Comparison of ENCODE assay signal across 27 mouse cellular contexts in genomic region chr19:18881162-18881561, GRCm38 (mm10).
DNase-seq lines count a peak whose midpoint lies in the region; ATAC-seq lines count a peak whose summit lies in the region.
"Had no signal": no experiment of that assay in that cellular context is flagged by ENCODE, and none has a peak within 500 bp of the region (broad histone marks: within the 10 kb centered on the region; RNA-seq: fewer than 3 reads in every experiment).

No protein-coding gene starts in this region.

- H3K4me2 ChIP-seq in forebrain, embryonic 13.5 days = no peak overlapping the region
- no peak overlapping the region for H3K4me2 ChIP-seq in hindbrain, embryonic 12.5 days (replicated peaks)
- H3K4me2 ChIP-seq in hindbrain, embryonic 11.5 days (replicated peaks; ENCODE audit: low read depth, low read length) = no peak overlapping the region
- no peak overlapping the region for H3K4me2 ChIP-seq in neural tube, embryonic 12.5 days (replicated peaks)
- H3K4me2 ChIP-seq: embryonic facial prominence, embryonic 12.5 days; embryonic facial prominence, embryonic 15.5 days; heart, embryonic 13.5 days; hindbrain, embryonic 14.5 days had no signal

- no peaks in the 10 kb centered on the region for H3K27me3 ChIP-seq in forebrain, embryonic 13.5 days
- H3K27me3 ChIP-seq in forebrain, embryonic 10.5 days (ENCODE audit: poor library complexity, severe bottlenecking) = no peaks in the 10 kb centered on the region; the same call in 1 of the 2 replicates
- no peaks in the 10 kb centered on the region for H3K27me3 ChIP-seq in hindbrain, embryonic 12.5 days
- no peaks in the 10 kb centered on the region for H3K27me3 ChIP-seq in hindbrain, embryonic 11.5 days (ENCODE audit: control insufficient read depth, insufficient read depth, low read length)
- no peaks in the 10 kb centered on the region for H3K27me3 ChIP-seq in neural tube, embryonic 12.5 days (replicated peaks)
- H3K27me3 ChIP-seq: embryonic facial prominence, embryonic 12.5 days; embryonic facial prominence, embryonic 15.5 days; heart, embryonic 13.5 days had no signal

- no peaks in the 10 kb centered on the region for H3K4me1 ChIP-seq in forebrain, embryonic 13.5 days
- peaks cover 6% of the 10 kb centered on the region for H3K4me1 ChIP-seq in forebrain, embryonic 10.5 days
- H3K4me1 ChIP-seq in hindbrain, embryonic 12.5 days = no peaks in the 10 kb centered on the region
- H3K4me1 ChIP-seq in hindbrain, embryonic 11.5 days (replicated peaks; ENCODE audit: control insufficient read depth, insufficient read depth, low read length) = no peaks in the 10 kb centered on the region
- no peaks in the 10 kb centered on the region for H3K4me1 ChIP-seq in neural tube, embryonic 12.5 days
- H3K4me1 ChIP-seq: embryonic facial prominence, embryonic 12.5 days; embryonic facial prominence, embryonic 15.5 days; heart, embryonic 10.5 days; heart, embryonic 13.5 days had no signal

- no peak overlapping the region for H3K4me3 ChIP-seq in forebrain, embryonic 13.5 days
- no peak overlapping the region for H3K4me3 ChIP-seq in forebrain, embryonic 10.5 days
- no peak overlapping the region for H3K4me3 ChIP-seq in hindbrain, embryonic 12.5 days
- H3K4me3 ChIP-seq in hindbrain, embryonic 11.5 days (ENCODE audit: low read depth, low read length) = no peak overlapping the region
- no peak overlapping the region for H3K4me3 ChIP-seq in neural tube, embryonic 12.5 days
- H3K4me3 ChIP-seq: embryonic facial prominence, embryonic 12.5 days; embryonic facial prominence, embryonic 15.5 days; gastrocnemius, adult 2 months; heart, adult 2 months; heart, embryonic 10.5 days; heart, embryonic 13.5 days had no signal

- DNase-seq in forebrain, embryonic 10.5 days (ENCODE audit: extremely low spot score, low spot score) = no peak
- no peak for DNase-seq in hindbrain, embryonic 11.5 days (ENCODE audit: low spot score)
- no peak for DNase-seq in neural tube, embryonic 10.5 days (ENCODE audit: extremely low spot score, low spot score)
- DNase-seq in heart, adult 18-20 months = no peak
- DNase-seq: adrenal gland, adult 2 months; adrenal gland, postnatal 14 days; cerebellum, adult 11-12 months; cerebellum, adult 8-10 months; cerebellum, postnatal 10 days; cerebellum, postnatal 36 days; forebrain, postnatal 0 days; gastrocnemius, adult 2 months; gastrocnemius, postnatal 14 days; heart, adult 2 months; heart, postnatal 14 days; heart, postnatal 4 days; kidney, adult 2 months had no signal

- H3K27ac ChIP-seq in forebrain, embryonic 13.5 days = no peak overlapping the region
- no peak overlapping the region for H3K27ac ChIP-seq in forebrain, embryonic 10.5 days
- no peak overlapping the region for H3K27ac ChIP-seq in hindbrain, embryonic 12.5 days
- no peak overlapping the region for H3K27ac ChIP-seq in hindbrain, embryonic 11.5 days (ENCODE audit: low read depth, low read length)
- no peak overlapping the region for H3K27ac ChIP-seq in neural tube, embryonic 12.5 days
- H3K27ac ChIP-seq: embryonic facial prominence, embryonic 12.5 days; embryonic facial prominence, embryonic 15.5 days; gastrocnemius, adult 2 months; heart, adult 2 months; heart, embryonic 10.5 days; heart, embryonic 13.5 days; hindbrain, embryonic 14.5 days had no signal

- H3K36me3 ChIP-seq in forebrain, embryonic 13.5 days (ENCODE audit: poor library complexity, severe bottlenecking) = no peaks in the 10 kb centered on the region
- no peaks in the 10 kb centered on the region for H3K36me3 ChIP-seq in forebrain, embryonic 10.5 days (replicated peaks)
- H3K36me3 ChIP-seq in hindbrain, embryonic 12.5 days = no peaks in the 10 kb centered on the region
- no peaks in the 10 kb centered on the region for H3K36me3 ChIP-seq in hindbrain, embryonic 11.5 days (ENCODE audit: control insufficient read depth, insufficient read depth, low read length)
- H3K36me3 ChIP-seq in neural tube, embryonic 12.5 days = no peaks in the 10 kb centered on the region
- H3K36me3 ChIP-seq: embryonic facial prominence, embryonic 12.5 days; embryonic facial prominence, embryonic 15.5 days; heart, embryonic 10.5 days; heart, embryonic 13.5 days had no signal

- peak; percentile 36; the same call in 1 of the 2 replicates for ATAC-seq in forebrain, embryonic 13.5 days
- 0 out of 2 replicates have a peak, but pooled peaks have one; percentile 46 for ATAC-seq in hindbrain, embryonic 12.5 days (ENCODE audit: low FRiP score)
- no peak for ATAC-seq in hindbrain, embryonic 11.5 days (ENCODE audit: low FRiP score)
- peak; percentile 56; the same call in 1 of the 2 replicates for ATAC-seq in neural tube, embryonic 12.5 days (ENCODE audit: low FRiP score, low read depth)
- ATAC-seq: CD4-positive, CD25-positive, alpha-beta regulatory T cell, adult 4 months; forebrain, postnatal 0 days; intestine, postnatal 0 days had no signal

- H3K9me3 ChIP-seq in forebrain, embryonic 13.5 days (replicated peaks) = no peaks in the 10 kb centered on the region
- no peaks in the 10 kb centered on the region for H3K9me3 ChIP-seq in forebrain, embryonic 10.5 days
- H3K9me3 ChIP-seq in hindbrain, embryonic 12.5 days (replicated peaks) = no peaks in the 10 kb centered on the region
- no peaks in the 10 kb centered on the region for H3K9me3 ChIP-seq in hindbrain, embryonic 11.5 days (ENCODE audit: control insufficient read depth, low read length)
- H3K9me3 ChIP-seq in neural tube, embryonic 12.5 days = no peaks in the 10 kb centered on the region
- H3K9me3 ChIP-seq: embryonic facial prominence, embryonic 12.5 days; embryonic facial prominence, embryonic 15.5 days; heart, embryonic 10.5 days; heart, embryonic 13.5 days had no signal

- WGBS in forebrain, embryonic 13.5 days = 36% methylated on average over 5 of the region's 5 CpGs
- WGBS in forebrain, embryonic 10.5 days = 60% methylated on average over 5 of the region's 5 CpGs
- 43% methylated on average over 5 of the region's 5 CpGs for WGBS in hindbrain, embryonic 12.5 days
- 39% methylated on average over 5 of the region's 5 CpGs for WGBS in hindbrain, embryonic 11.5 days
- 42% methylated on average over 5 of the region's 5 CpGs for WGBS in neural tube, embryonic 12.5 days

- no peak overlapping the region for H3K9ac ChIP-seq in forebrain, embryonic 13.5 days
- H3K9ac ChIP-seq in hindbrain, embryonic 12.5 days = no peak overlapping the region
- no peak overlapping the region for H3K9ac ChIP-seq in hindbrain, embryonic 11.5 days (ENCODE audit: low read depth, low read length)
- H3K9ac ChIP-seq in neural tube, embryonic 12.5 days = no peak overlapping the region
- H3K9ac ChIP-seq: embryonic facial prominence, embryonic 12.5 days; embryonic facial prominence, embryonic 15.5 days; forebrain, postnatal 0 days; heart, embryonic 13.5 days; hindbrain, embryonic 14.5 days had no signal
